Mouse (Mus musculus): ENCODE measurements at regions not wholly inside any gene's neighbourhood (a gene's known extent, or its start where the extent isn't known, plus 50 kb on each side); places are given as distances from the start of the nearest gene placed in this dataset.

DNA sequence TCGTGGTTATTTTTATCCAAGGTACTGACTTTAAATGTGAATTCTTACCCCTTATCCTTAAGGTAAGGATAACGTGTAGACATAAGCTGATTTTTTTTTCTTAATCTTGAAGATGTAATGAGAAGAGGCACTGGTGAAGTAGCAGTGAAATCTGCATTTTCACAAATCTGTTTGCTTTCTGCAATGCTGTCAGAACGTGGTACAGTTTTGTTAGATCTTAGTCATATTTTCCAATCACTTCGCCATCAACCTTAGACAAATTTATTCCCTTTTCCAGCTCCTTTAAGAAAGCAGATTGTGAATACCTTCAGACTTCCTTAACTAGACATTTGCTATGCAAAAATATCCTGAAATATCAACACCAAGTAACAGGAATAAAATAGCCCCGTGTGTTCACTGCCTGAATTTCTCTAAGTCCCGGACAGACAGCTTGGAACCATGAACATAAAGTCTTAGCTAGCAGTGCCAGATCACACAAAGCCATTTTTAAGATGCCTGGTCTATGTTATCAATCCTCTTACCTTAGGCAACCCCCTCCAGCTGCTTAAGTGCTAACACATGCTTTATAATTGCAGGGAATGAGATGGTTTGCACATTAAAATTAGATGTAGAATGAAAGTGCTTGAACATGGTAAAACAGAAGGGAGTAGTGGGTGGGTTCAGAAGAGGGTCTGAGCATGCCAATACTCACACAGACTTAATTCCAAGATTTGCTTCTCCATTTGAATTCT lies 202.7 kb downstream of the Ptprc start:
- H3K9me3 ChIP-seq (ENCODE audit: control insufficient read depth, low read length): no peaks in the 10 kb centered on the region
- ATAC-seq (ENCODE audit: low FRiP score): peak; percentile 17; the same call in 1 of the 2 replicates
- H3K36me3 ChIP-seq (ENCODE audit: control insufficient read depth, insufficient read depth, low read length): no peaks in the 10 kb centered on the region
- no peaks in the 10 kb centered on the region for H3K4me1 ChIP-seq (replicated peaks; ENCODE audit: control insufficient read depth, insufficient read depth, low read length)
- H3K4me3 ChIP-seq (ENCODE audit: low read depth, low read length): no peak overlapping the region
- no peak overlapping the region for H3K9ac ChIP-seq (ENCODE audit: low read depth, low read length)
- no peak overlapping the region for H3K4me2 ChIP-seq (replicated peaks; ENCODE audit: low read depth, low read length)
- no peak for DNase-seq (ENCODE audit: low spot score)
- no peak overlapping the region for H3K27ac ChIP-seq (ENCODE audit: low read depth, low read length)
- WGBS: 82% methylated on average over 6 of the region's 6 CpGs
- no peaks in the 10 kb centered on the region for H3K27me3 ChIP-seq (ENCODE audit: control insufficient read depth, insufficient read depth, low read length)

DNA sequence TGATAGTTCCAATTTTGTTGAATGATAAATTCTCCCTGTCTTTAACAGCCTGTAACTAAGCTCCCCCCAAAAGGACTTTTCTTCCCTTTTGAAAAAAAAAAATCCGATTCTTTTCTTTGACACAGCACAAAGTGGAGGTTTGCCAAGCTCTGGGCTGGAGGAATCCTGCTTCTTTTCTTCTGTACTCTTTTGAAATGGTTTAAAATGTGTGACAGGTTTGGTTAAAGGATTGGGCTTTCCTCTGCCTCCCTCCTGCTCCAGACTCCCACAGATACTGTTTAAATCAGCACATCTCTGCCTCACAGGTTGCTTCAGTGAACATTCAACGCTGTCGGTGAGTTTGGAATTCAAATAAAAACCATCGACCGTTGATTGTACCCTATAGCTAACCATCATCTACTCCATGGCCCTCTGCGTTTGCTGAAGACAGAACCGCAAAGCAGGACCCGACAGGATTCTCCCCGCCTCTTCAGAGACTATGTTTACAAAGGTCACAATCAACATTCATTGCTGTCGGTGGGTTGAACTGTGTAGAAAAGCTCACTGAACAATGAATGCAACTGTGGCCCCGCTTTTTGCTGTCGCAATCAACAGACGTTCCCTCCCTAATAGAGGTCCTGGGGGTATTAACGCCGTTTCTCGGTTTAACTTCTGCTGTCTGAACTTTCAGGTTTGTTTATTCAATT lies 209.2 kb downstream of the Ptprc start:
- Histone ChIP-seq H3K4me1 (replicated peaks; ENCODE audit: control insufficient read depth, insufficient read depth, low read length) (no peaks in the 10 kb centered on the region), H3K9me3 (ENCODE audit: control insufficient read depth, low read length) (no peaks in the 10 kb centered on the region), H3K9ac (ENCODE audit: low read depth, low read length) (no peak overlapping the region), H3K36me3 (ENCODE audit: control insufficient read depth, insufficient read depth, low read length) (0 out of 2 replicates have a peak, but pooled peaks cover 2% of the 10 kb centered on the region), H3K4me3 (ENCODE audit: low read depth, low read length) (no peak overlapping the region), H3K27ac (ENCODE audit: low read depth, low read length) (no peak overlapping the region), H3K4me2 (replicated peaks; ENCODE audit: low read depth, low read length) (no peak overlapping the region), H3K27me3 (ENCODE audit: control insufficient read depth, insufficient read depth, low read length) (no peaks in the 10 kb centered on the region)
- ATAC-seq (ENCODE audit: low FRiP score) (no peak), DNase-seq (ENCODE audit: low spot score) (no peak)
- WGBS: 60% methylated on average over 16 of the region's 16 CpGs

DNA sequence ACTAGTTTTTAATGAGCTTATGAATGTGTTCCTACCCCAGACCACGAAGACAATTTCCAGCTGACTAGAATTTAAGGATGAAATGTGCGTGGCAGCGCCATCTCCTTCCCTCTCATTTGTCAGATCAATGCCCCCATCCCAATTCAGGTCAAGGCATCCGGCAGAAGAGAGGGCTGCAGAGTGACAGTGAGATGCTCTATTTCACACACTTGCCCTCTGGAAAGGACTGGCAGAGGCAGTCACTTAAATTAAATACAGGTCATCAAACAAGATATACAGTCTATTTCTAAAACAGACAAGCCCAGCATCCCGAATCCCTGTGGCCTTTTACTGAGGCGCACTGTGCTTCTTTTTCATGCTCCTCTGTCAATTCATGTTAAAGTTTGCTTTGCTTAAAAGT lies 211.9 kb downstream of the Ptprc start:
- ATAC-seq (ENCODE audit: low FRiP score) (no peak), DNase-seq (ENCODE audit: low spot score) (no peak)
- no peaks in the 10 kb centered on the region for H3K4me1 ChIP-seq (replicated peaks; ENCODE audit: control insufficient read depth, insufficient read depth, low read length)
- H3K9ac ChIP-seq (ENCODE audit: low read depth, low read length): no peak overlapping the region
- H3K4me2 ChIP-seq (replicated peaks; ENCODE audit: low read depth, low read length): no peak overlapping the region
- H3K36me3 ChIP-seq (ENCODE audit: control insufficient read depth, insufficient read depth, low read length): 0 out of 2 replicates have a peak, but pooled peaks cover 2% of the 10 kb centered on the region
- no peak overlapping the region for H3K4me3 ChIP-seq (ENCODE audit: low read depth, low read length)
- H3K27ac ChIP-seq (ENCODE audit: low read depth, low read length): no peak overlapping the region
- no peaks in the 10 kb centered on the region for H3K27me3 ChIP-seq (ENCODE audit: control insufficient read depth, insufficient read depth, low read length)
- H3K9me3 ChIP-seq (ENCODE audit: control insufficient read depth, low read length): no peaks in the 10 kb centered on the region
- 76% methylated on average over 6 of the region's 6 CpGs for WGBS

DNA sequence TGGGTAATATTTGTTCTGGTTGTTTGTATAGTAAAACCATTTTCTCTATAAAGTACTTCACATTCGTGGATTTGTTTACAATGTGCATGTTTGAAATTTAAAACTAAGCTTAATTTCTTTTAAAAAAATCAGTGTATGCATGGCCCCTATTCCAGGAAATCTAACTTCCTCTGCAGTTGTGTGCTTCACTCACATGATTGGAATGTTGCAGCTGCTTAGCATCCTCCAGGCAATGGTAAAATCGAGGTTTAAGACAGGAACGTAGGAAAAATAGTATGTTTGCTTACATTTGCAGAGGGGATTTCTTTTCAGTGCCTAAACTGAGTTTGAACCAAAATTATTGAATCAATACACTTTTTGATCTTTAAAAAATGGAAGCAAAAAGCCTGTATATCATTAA lies 217.5 kb downstream of the Ptprc start:
- DNase-seq (ENCODE audit: low spot score) (no peak), ATAC-seq (ENCODE audit: low FRiP score) (no peak)
- Histone ChIP-seq H3K4me2 (replicated peaks; ENCODE audit: low read depth, low read length) (no peak overlapping the region), H3K36me3 (ENCODE audit: control insufficient read depth, insufficient read depth, low read length) (peaks cover 5% of the 10 kb centered on the region; the same call in 1 of the 2 replicates), H3K27ac (ENCODE audit: low read depth, low read length) (no peak overlapping the region), H3K27me3 (ENCODE audit: control insufficient read depth, insufficient read depth, low read length) (no peaks in the 10 kb centered on the region), H3K4me1 (replicated peaks; ENCODE audit: control insufficient read depth, insufficient read depth, low read length) (no peaks in the 10 kb centered on the region), H3K9me3 (ENCODE audit: control insufficient read depth, low read length) (no peaks in the 10 kb centered on the region), H3K4me3 (ENCODE audit: low read depth, low read length) (no peak overlapping the region), H3K9ac (ENCODE audit: low read depth, low read length) (no peak overlapping the region)
- 85% methylated on average over 3 of the region's 3 CpGs for WGBS

DNA sequence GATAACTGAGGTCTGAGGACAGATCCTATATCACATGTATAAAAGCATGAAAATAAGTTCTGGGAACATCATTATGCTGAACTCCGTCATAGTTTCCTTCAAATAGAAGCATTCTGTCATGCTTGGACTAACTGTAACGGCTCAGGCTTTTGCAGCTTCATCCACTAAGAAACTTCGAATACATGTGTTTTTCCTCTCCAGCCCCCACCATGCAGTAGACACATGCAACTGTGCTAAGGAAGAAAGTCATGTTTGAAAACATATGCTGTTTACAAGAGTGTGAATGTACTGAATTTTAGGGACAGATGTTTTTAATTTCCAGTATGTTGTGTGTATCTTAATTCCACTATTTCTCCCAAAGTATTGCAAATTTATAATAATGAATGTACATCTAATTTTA lies 219.5 kb downstream of the Ptprc start:
- 79% methylated on average over 3 of the region's 3 CpGs for WGBS
- Histone ChIP-seq H3K36me3 (ENCODE audit: control insufficient read depth, insufficient read depth, low read length) (peaks cover 3% of the 10 kb centered on the region; the same call in 1 of the 2 replicates), H3K4me3 (ENCODE audit: low read depth, low read length) (no peak overlapping the region), H3K9me3 (ENCODE audit: control insufficient read depth, low read length) (no peaks in the 10 kb centered on the region), H3K4me2 (replicated peaks; ENCODE audit: low read depth, low read length) (no peak overlapping the region), H3K27ac (ENCODE audit: low read depth, low read length) (no peak overlapping the region), H3K9ac (ENCODE audit: low read depth, low read length) (no peak overlapping the region), H3K4me1 (replicated peaks; ENCODE audit: control insufficient read depth, insufficient read depth, low read length) (no peaks in the 10 kb centered on the region), H3K27me3 (ENCODE audit: control insufficient read depth, insufficient read depth, low read length) (no peaks in the 10 kb centered on the region)
- DNase-seq (ENCODE audit: low spot score) (no peak), ATAC-seq (ENCODE audit: low FRiP score) (no peak)

DNA sequence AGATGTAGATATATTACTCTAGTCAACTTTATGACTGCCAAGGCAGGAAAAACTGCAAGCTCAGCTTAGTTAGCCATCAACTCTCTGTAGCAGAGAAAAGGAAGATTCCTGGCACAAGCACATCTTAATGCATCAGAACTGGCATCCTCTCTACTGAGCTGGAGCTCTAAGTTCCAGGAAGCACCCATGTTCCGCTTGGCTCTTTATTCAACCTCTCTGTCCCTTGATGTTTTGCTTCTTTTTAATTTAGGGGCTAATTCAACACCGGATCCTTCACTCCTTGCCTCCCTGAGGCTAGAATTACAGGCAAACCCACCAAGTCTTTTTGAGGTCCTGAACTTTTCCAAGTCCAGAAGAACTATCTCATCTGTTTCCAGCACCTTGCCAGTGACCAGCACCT lies 220.4 kb downstream of the Ptprc start:
- Histone ChIP-seq H3K27ac (ENCODE audit: low read depth, low read length) (no peak overlapping the region), H3K27me3 (ENCODE audit: control insufficient read depth, insufficient read depth, low read length) (no peaks in the 10 kb centered on the region), H3K4me2 (replicated peaks; ENCODE audit: low read depth, low read length) (no peak overlapping the region), H3K4me1 (replicated peaks; ENCODE audit: control insufficient read depth, insufficient read depth, low read length) (no peaks in the 10 kb centered on the region), H3K36me3 (ENCODE audit: control insufficient read depth, insufficient read depth, low read length) (peaks cover 3% of the 10 kb centered on the region; the same call in 1 of the 2 replicates), H3K4me3 (ENCODE audit: low read depth, low read length) (no peak overlapping the region), H3K9ac (ENCODE audit: low read depth, low read length) (no peak overlapping the region), H3K9me3 (ENCODE audit: control insufficient read depth, low read length) (no peaks in the 10 kb centered on the region)
- DNase-seq (ENCODE audit: low spot score) (no peak), ATAC-seq (ENCODE audit: low FRiP score) (no peak)
- 86% methylated on average over 2 of the region's 2 CpGs for WGBS

DNA sequence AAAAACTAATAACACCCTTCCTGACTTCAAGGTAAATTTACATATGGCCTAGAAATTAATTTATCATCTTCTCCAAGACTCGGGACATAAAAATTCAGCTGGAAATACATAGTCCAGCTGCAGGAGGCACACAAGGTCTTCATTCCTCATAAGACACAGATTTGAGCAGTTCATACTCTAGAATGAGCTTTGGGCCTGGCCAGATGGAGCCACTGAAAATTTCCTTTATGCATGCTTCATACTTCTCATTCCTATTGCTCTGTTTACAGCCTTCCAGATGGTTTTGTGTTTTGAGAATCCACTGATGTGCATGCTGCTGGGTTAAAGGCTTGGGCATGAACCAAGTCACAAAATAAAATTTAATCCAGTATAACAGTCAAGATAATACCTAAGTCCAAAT lies 222.1 kb downstream of the Ptprc start:
- DNase-seq (ENCODE audit: low spot score) (no peak), ATAC-seq (ENCODE audit: low FRiP score) (no peak)
- no peak overlapping the region for H3K4me2 ChIP-seq (replicated peaks; ENCODE audit: low read depth, low read length)
- H3K4me1 ChIP-seq (replicated peaks; ENCODE audit: control insufficient read depth, insufficient read depth, low read length): no peaks in the 10 kb centered on the region
- H3K36me3 ChIP-seq (ENCODE audit: control insufficient read depth, insufficient read depth, low read length): peaks cover 3% of the 10 kb centered on the region; the same call in 1 of the 2 replicates
- H3K4me3 ChIP-seq (ENCODE audit: low read depth, low read length): no peak overlapping the region
- no peak overlapping the region for H3K9ac ChIP-seq (ENCODE audit: low read depth, low read length)
- WGBS: 88% methylated on average over 1 of the region's 1 CpGs
- H3K9me3 ChIP-seq (ENCODE audit: control insufficient read depth, low read length): no peaks in the 10 kb centered on the region
- H3K27me3 ChIP-seq (ENCODE audit: control insufficient read depth, insufficient read depth, low read length): no peaks in the 10 kb centered on the region
- no peak overlapping the region for H3K27ac ChIP-seq (ENCODE audit: low read depth, low read length)

DNA sequence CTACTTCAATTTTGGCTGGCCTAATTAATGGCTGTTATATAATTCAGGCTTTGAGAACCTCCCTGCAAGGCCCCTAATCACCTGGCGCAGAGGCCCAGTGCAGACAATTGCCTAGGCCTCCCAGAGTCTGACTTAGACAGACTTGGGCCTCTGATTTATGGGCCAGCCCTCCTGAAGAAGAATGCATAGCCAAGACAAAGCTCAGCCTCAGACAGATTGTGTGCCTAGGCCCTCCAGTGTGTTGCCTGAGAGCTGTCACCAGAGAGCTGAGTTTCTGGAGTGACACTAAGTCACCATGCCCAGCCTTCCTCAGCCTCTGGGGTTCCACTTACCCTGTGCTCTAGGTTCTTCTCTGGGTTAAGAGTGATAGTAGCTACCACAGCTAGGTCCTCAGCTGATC lies 222.7 kb downstream of the Ptprc start:
- H3K27me3 ChIP-seq (ENCODE audit: control insufficient read depth, insufficient read depth, low read length): no peaks in the 10 kb centered on the region
- H3K36me3 ChIP-seq (ENCODE audit: control insufficient read depth, insufficient read depth, low read length): peaks cover 3% of the 10 kb centered on the region; the same call in 1 of the 2 replicates
- H3K9me3 ChIP-seq (ENCODE audit: control insufficient read depth, low read length): no peaks in the 10 kb centered on the region
- H3K4me3 ChIP-seq (ENCODE audit: low read depth, low read length): no peak overlapping the region
- H3K9ac ChIP-seq (ENCODE audit: low read depth, low read length): no peak overlapping the region
- ATAC-seq (ENCODE audit: low FRiP score) (peak; percentile 60), DNase-seq (ENCODE audit: low spot score) (no peak)
- H3K27ac ChIP-seq (ENCODE audit: low read depth, low read length): no peak overlapping the region
- H3K4me2 ChIP-seq (replicated peaks; ENCODE audit: low read depth, low read length): no peak overlapping the region
- 68% methylated on average over 1 of the region's 1 CpGs for WGBS
- no peaks in the 10 kb centered on the region for H3K4me1 ChIP-seq (replicated peaks; ENCODE audit: control insufficient read depth, insufficient read depth, low read length)

DNA sequence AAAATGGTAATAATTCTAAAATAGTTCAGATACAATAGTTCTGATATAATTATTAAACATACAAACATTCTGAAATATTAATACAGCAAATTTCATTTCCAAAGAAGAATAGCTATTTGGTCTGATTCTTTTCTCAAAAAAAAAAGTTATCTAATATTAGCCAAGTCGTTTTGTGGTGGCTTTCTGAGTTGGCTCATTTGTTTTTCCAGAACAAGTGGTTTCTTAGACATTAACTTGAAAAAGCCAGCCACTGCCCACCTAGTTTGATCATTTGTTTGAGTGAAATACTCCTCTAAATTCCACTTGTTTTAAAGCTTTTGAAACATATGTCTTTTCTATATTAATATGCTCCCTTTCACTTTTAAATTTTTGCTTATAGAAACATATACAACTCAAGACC lies 227.6 kb downstream of the Ptprc start:
- 78% methylated on average over 1 of the region's 1 CpGs for WGBS
- H3K27me3 ChIP-seq (ENCODE audit: control insufficient read depth, insufficient read depth, low read length): no peaks in the 10 kb centered on the region

More for the DNA sequence above, 227.6 kb downstream of the Ptprc start:
- H3K9me3 ChIP-seq (ENCODE audit: control insufficient read depth, low read length): no peaks in the 10 kb centered on the region
- no peak for ATAC-seq (ENCODE audit: low FRiP score)
- H3K4me1 ChIP-seq (replicated peaks; ENCODE audit: control insufficient read depth, insufficient read depth, low read length): no peaks in the 10 kb centered on the region
- no peak overlapping the region for H3K4me3 ChIP-seq (ENCODE audit: low read depth, low read length)
- no peak overlapping the region for H3K27ac ChIP-seq (ENCODE audit: low read depth, low read length)
- no peak for DNase-seq (ENCODE audit: low spot score)
- H3K36me3 ChIP-seq (ENCODE audit: control insufficient read depth, insufficient read depth, low read length): no peaks in the 10 kb centered on the region
- H3K4me2 ChIP-seq (replicated peaks; ENCODE audit: low read depth, low read length): no peak overlapping the region
- no peak overlapping the region for H3K9ac ChIP-seq (ENCODE audit: low read depth, low read length)

All from hindbrain, embryonic 11.5 days (tissue).